Mouse (Mus musculus) kidney, embryonic 15.5 days (tissue): ENCODE data around the gene Cuedc2. TPM values are rescaled to one million over a fixed set of nuclear protein-coding genes. Genes with fewer than 3 reads are reported as not detected.

Source experiments
- ATAC-seq: fragments of 200-750 bp; cut with Nextera tagmentation; replicated peaks from 2 replicates; pipeline ENCODE4 v1.8.0; 2017; ENCODE audit warnings: moderate TSS enrichment; ENCODE audit not compliant: low FRiP score
- H3K27ac ChIP-seq: fragments of 300-500 bp; sonication (generic); 2 replicates; pipeline ENCODE4 v1.5.1; 2015; ENCODE audit warnings: mild to moderate bottlenecking, inconsistent platforms
- H3K27me3 ChIP-seq: fragments of 300-500 bp; sonication (generic); 2 replicates; pipeline ENCODE4 v1.6.1; 2015; ENCODE audit warnings: inconsistent platforms
- H3K36me3 ChIP-seq: fragments of 300-500 bp; sonication (generic); 2 replicates; pipeline ENCODE4 v1.6.1; 2015; ENCODE audit warnings: inconsistent platforms
- H3K4me1 ChIP-seq: fragments of 300-500 bp; sonication (generic); 2 replicates; pipeline ENCODE4 v1.6.1; 2015; ENCODE audit warnings: inconsistent platforms
- H3K4me2 ChIP-seq: fragments of 300-500 bp; sonication (generic); 2 replicates; pipeline ENCODE4 v1.6.1; 2015; ENCODE audit warnings: moderate library complexity, mild to moderate bottlenecking, inconsistent platforms
- H3K4me3 ChIP-seq: fragments of 300-500 bp; sonication (generic); replicated peaks from 2 replicates; pipeline ENCODE4 v1.5.1; 2015; ENCODE audit warnings: mild to moderate bottlenecking, inconsistent platforms
- H3K9ac ChIP-seq: fragments of 300-500 bp; sonication (generic); 2 replicates; pipeline ENCODE4 v1.6.1; 2015; ENCODE audit warnings: mild to moderate bottlenecking, inconsistent platforms
- H3K9me3 ChIP-seq: fragments of 300-500 bp; sonication (generic); replicated peaks from 2 replicates; pipeline ENCODE4 v1.6.1; 2016; ENCODE audit warnings: inconsistent platforms
- WGBS: fragments of 180-500 bp; shearing (Covaris S2); methylation state at CpG from one replicate; pipeline ENCODE4 v1.1.7; 2015; ENCODE audit warnings: mixed read lengths; 5-methylcytosine and 5-hydroxymethylcytosine counted together
- polyA plus RNA-seq: library from polyadenylated mRNA; unstranded; fragments of >200 nt; fragmentation: Nextera tagmentation; extraction: Ambion mirVana; gene quantifications from 2 replicates; pipeline ENCODE4 v1.2.1, GENCODE M21; 2015

The Cuedc2 gene
- polyA plus RNA-seq, 1 experiment from 2014 or later = 177 TPM

DNA sequence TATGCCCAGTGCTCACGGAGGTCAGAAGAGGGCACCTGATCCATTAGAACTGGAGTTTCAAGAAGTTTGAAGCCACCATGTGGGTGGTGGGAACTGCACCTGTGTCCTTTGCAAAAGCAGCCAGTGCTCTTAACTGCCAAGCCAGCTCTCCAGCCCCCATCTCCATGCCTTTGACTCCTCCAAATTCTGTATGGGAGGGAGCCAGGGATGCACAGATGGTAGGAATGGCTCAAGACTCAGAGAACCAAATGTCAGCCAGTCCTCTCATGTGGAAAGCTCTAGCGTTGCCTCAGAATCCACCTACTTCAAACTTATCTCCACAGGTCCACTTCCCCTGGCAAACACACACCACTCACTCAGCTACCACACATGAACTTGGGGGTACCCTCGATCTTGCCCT lies 4.6 kb downstream of the Cuedc2 start:
- Histone ChIP-seq H3K4me1 (peaks cover 32% of the 10 kb centered on the region), H3K9ac (no peak overlapping the region), H3K27ac (no peak overlapping the region), H3K36me3 (peaks cover 24% of the 10 kb centered on the region), H3K4me3 (no peak overlapping the region), H3K4me2 (no peak overlapping the region), H3K27me3 (no peaks in the 10 kb centered on the region), H3K9me3 (no peaks in the 10 kb centered on the region)
- ATAC-seq = no peak
- 85% methylated on average over 3 of the region's 3 CpGs for WGBS

DNA sequence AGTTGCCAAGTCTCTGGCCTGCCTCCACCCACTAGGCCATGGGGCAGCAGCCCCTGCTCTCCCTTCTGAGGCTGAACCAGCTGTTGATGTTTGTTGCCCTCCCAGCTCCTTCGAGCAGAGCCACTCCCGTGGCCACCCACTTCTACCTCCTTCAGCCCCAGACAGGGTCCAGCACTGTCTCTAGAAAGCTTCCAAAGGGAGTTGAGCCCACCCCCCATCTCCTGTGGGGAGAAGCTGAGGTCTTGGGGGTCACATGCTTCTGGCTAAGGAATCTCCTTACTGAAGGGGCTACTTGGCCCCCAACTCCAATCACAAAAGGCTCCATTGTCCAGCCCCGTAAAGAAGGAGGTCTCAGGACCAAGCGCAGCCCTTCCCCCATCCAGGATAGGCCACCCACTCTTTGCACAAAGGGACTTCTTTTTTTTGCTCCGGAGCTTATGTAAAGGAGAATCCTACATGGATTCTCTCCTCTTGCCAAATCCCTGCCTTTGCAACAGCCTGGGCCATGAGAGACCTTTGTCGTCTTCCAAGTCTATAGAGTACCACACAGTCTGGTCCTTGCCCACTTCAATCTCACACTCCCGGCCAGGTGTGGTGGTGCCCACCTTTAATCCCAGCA lies 5.7 kb downstream of the Cuedc2 start:
- H3K36me3 ChIP-seq = peaks cover 24% of the 10 kb centered on the region
- H3K27me3 ChIP-seq = no peaks in the 10 kb centered on the region
- H3K4me2 ChIP-seq = no peak overlapping the region
- H3K27ac ChIP-seq = no peak overlapping the region
- ATAC-seq = no peak
- no peak overlapping the region for H3K4me3 ChIP-seq
- no peaks in the 10 kb centered on the region for H3K9me3 ChIP-seq
- WGBS = 77% methylated on average over 7 of the region's 7 CpGs
- no peak overlapping the region for H3K9ac ChIP-seq
- H3K4me1 ChIP-seq = peaks cover 33% of the 10 kb centered on the region

DNA sequence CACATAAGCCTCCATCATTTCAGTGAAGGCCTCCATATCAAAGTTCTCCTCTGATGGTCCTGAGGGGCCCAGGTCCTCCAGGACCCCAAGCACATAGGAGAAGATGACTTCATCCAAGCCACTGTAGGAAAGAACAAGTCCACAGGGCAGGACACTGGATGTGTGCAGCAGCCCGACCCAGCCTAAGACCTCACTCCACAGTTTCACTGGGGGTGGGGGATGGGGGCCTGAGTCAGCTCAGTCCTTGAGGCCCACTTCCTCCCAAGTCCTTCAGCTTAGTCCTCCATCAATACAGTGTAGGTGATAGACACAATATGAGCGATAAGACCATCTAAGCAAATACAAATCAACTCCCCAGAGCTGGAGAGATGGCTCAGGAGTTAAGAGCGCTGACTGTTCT lies 6.6 kb downstream of the Cuedc2 start:
- Histone ChIP-seq H3K4me3 (no peak overlapping the region), H3K4me2 (no peak overlapping the region), H3K4me1 (peaks cover 33% of the 10 kb centered on the region), H3K9me3 (no peaks in the 10 kb centered on the region), H3K27ac (no peak overlapping the region), H3K9ac (no peak overlapping the region), H3K27me3 (peaks cover 6% of the 10 kb centered on the region), H3K36me3 (peaks cover 24% of the 10 kb centered on the region)
- ATAC-seq = no peak
- 86% methylated on average over 3 of the region's 3 CpGs for WGBS

DNA sequence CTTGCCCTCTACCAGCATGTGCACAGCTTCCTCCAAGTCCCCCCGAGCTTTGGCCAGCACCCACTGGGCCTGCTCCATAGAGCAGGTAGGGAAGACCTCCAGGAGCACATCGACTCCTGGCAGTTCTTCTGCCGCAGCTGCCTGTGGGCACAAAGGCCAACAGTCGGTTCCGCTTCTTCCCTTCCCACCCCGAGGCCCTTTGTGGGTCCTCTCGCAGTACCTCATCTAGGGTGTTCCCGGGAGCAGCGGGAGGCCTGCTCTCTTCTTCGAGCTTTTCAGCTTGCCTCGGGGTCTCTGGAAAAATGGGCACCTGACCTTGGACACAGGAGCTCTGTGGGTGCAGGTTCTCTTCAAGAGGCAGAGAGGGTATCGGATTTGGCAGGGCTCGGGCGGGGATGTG lies 7.2 kb downstream of the Cuedc2 start:
- Histone ChIP-seq H3K4me1 (peaks cover 33% of the 10 kb centered on the region), H3K9ac (no peak overlapping the region), H3K4me3 (no peak overlapping the region), H3K9me3 (no peaks in the 10 kb centered on the region), H3K27ac (no peak overlapping the region), H3K27me3 (peaks cover 12% of the 10 kb centered on the region), H3K4me2 (no peak overlapping the region), H3K36me3 (peaks cover 24% of the 10 kb centered on the region)
- ATAC-seq = no peak
- 91% methylated on average over 14 of the region's 14 CpGs for WGBS

DNA sequence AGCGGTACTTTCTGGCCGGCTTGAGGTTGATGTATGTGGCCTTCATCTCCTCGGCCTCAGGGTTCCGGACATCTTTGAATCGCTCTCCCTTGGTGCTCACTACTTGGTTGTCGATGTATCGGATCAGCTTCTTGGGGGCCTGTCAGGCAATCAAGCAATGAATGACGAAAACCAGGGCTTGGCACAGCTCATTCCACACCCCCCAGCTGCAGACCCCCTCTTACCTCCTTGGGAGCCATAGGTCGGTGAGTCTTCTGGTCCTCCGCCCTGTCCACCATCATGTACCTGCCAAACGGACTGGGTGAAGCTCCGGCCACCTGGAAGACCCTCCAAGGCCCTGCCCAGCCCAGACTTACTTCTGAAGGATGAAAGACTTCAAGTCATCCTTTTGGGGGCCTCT lies 7.8 kb downstream of the Cuedc2 start:
- 90% methylated on average over 12 of the region's 12 CpGs for WGBS
- no peak overlapping the region for H3K4me3 ChIP-seq
- peaks cover 19% of the 10 kb centered on the region for H3K27me3 ChIP-seq
- peaks cover 33% of the 10 kb centered on the region for H3K4me1 ChIP-seq
- ATAC-seq = no peak
- no peak overlapping the region for H3K4me2 ChIP-seq
- H3K36me3 ChIP-seq = peaks cover 24% of the 10 kb centered on the region
- no peak overlapping the region for H3K27ac ChIP-seq
- no peak overlapping the region for H3K9ac ChIP-seq
- no peaks in the 10 kb centered on the region for H3K9me3 ChIP-seq

DNA sequence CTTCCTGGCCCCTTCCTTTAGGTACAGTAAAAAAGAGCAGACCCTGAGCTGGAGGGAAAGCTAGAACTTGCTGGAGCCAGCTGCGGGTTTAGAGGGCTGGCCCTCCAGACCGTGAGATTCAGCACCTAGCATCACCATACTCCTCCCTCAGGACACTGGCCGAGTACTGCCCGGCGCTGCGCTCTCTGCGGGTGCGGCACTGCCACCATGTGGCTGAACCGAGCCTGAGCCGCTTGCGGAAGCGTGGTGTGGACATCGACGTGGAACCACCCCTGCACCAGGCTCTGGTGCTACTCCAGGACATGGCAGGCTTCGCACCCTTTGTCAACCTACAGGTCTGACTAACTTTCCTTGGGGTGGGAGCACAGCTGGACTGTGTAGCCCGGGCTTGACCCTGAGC lies 8.6 kb downstream of the Cuedc2 start:
- Histone ChIP-seq H3K27ac (no peak overlapping the region), H3K4me2 (peak overlapping the region; percentile 86), H3K27me3 (peaks cover 26% of the 10 kb centered on the region), H3K4me3 (peak overlapping the region; percentile 59), H3K36me3 (peaks cover 24% of the 10 kb centered on the region), H3K9me3 (no peaks in the 10 kb centered on the region), H3K9ac (no peak overlapping the region), H3K4me1 (peaks cover 33% of the 10 kb centered on the region)
- 5% methylated on average over 16 of the region's 16 CpGs for WGBS
- ATAC-seq = peak; percentile 66

DNA sequence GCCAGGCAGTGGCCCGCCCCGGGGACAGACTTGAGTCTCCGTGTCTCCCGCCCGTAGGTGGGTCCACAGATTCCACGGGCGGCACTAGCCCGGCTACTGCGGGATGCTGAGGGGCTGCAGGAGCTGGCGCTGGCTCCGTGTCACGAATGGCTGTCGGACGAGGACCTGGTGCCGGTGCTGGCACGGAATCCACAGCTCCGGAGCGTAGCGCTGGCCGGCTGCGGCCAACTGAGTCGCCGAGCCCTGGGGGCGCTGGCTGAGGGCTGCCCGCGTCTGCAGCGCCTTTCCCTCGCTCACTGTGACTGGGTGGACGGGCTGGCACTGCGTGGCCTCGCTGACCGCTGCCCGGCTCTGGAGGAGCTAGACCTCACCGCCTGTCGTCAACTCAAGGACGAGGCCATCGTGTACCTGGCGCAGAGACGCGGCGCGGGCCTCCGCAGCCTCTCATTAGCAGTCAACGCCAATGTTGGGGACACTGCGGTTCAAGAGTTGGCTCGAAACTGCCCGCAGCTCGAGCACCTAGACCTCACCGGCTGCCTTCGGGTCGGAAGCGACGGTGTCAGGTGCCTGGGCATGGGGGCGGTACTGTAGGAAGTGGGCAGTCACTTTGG lies 9.4 kb downstream of the Cuedc2 start:
- H3K27ac ChIP-seq = peak overlapping the region; percentile 89
- WGBS = 1% methylated on average over 54 of the region's 54 CpGs
- peaks cover 34% of the 10 kb centered on the region for H3K27me3 ChIP-seq
- H3K4me3 ChIP-seq = peak overlapping the region; percentile 59
- peaks cover 33% of the 10 kb centered on the region for H3K4me1 ChIP-seq
- no peaks in the 10 kb centered on the region for H3K9me3 ChIP-seq
- peak overlapping the region; percentile 86 for H3K4me2 ChIP-seq
- H3K36me3 ChIP-seq = peaks cover 24% of the 10 kb centered on the region
- ATAC-seq = peak; percentile 11
- H3K9ac ChIP-seq = peak overlapping the region; percentile 50

DNA sequence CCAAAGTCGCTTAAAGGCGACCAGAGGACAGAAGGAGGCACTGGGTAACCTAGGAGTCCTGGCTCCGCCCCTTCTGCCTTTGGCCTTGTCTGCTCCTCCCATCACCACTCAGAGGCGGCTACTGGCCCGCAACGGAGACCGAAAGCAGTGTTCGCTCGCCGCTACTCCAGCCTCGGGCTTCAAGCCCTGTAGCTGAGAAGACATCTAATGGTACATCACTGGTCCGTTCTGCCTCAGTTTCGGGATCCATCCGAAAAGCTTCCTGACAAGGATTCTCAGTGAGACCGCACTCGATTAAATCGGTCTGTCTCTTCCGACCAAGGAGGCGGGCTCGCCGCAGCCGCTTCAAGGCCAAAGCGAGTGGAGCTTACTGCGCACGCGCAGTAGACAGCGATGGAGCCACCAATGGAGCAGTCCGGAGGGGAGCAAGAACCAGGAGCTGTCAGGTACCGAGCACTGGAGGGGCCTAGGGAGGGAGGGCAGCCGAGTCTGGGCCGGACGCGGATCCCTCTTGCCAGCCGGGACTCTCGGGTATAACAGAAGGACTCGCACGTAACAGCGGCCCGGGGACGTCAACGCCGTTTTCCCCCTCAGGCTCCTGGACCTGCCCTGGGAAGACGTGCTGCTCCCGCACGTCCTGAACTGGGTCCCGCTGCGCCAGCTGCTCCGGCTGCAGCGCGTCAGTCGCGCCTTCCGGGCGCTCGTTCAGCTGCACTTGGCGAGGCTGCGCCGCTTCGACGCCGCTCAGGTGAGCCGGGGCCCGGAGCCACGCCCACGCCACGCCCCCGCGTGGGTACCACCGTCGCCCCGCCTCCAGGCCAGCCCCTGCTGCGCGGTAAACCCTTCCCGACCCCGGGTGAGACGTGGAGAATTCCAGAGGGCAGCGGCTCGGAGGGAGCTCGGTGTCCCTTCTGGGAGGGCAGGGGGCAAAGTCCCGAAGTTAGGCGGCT lies 10.1 kb downstream of the Cuedc2 start, which contains the start of gene Fbxl15:
Fbxl15 (plus strand) TSS at position 104 of the 950 bp plus-strand sequence.
- H3K9me3 ChIP-seq = no peaks in the 10 kb centered on the region
- peak within 1 kb of the TSS; percentile 50 for H3K9ac ChIP-seq
- H3K4me1 ChIP-seq = peaks cover 33% of the 10 kb centered on the region
- ATAC-seq = peak; percentile 89
- peaks cover 24% of the 10 kb centered on the region for H3K36me3 ChIP-seq
- under 1% methylated on average over 81 of the region's 81 CpGs for WGBS
- peaks cover 42% of the 10 kb centered on the region for H3K27me3 ChIP-seq
- peak within 1 kb of the TSS; percentile 89 for H3K27ac ChIP-seq
- peak within 1 kb of the TSS; percentile 86 for H3K4me2 ChIP-seq
- peak within 1 kb of the TSS; percentile 59 for H3K4me3 ChIP-seq

DNA sequence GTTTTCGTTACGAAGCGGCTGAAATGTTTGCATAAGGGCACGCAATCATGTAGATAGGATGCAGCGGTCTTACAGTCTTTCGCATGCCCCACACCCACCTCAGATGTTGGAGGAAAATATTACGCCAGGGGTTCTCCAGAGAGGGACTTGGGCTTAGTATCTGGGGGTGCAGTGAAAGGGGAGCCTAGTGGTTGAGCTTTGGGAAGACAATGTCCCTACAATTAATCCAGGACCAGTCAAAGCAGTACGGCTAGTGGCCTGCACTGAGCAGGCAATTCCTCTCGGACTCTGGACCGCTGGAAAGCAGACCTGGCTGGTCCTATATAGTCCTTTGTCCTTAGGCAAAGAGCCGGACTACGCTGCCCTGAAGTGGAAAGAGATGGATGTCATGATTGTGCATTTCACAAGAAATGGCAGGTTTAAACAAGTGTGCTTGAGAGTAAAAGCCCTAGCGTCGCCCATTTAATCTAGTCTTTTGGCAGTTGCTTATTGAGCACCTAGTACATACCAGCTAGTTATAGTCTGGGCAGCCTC lies 10.9 kb downstream of the Cuedc2 start:
- Histone ChIP-seq H3K4me1 (peaks cover 33% of the 10 kb centered on the region), H3K9ac (peak overlapping the region; percentile 50; the same call in 1 of the 2 replicates), H3K4me2 (peak overlapping the region; percentile 86), H3K9me3 (no peaks in the 10 kb centered on the region), H3K27ac (peak overlapping the region; percentile 89), H3K27me3 (peaks cover 50% of the 10 kb centered on the region), H3K36me3 (peaks cover 21% of the 10 kb centered on the region), H3K4me3 (peak overlapping the region; percentile 59)
- WGBS = 37% methylated on average over 14 of the region's 14 CpGs
- no peak for ATAC-seq

DNA sequence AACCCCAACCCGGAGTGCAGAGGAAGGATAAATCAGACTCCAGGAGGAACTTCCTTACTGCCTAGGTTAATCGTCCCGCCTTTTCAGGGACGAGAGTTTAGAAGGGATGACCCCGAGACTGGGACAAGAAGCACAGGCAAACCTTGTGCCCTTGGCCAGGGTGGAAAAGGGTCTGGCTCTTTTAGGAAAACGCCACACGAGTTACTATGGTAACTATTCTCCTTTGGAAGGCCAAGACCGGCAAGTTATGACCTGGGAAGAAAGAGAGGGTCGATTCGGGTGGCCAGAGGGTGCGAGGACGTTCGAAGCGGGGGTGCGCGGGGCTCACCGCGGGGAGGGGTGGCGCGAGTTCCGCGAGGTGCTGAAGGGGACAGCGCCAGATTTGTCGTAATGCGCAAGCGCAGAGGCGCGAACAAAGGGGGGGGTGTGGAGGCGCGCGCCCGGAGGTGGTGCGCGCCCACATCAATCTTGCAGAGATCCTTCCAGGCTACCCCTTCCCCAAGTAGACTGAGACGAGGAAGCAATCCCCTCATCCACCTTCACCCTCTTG lies 11.7 kb downstream of the Cuedc2 start, which contains the start of gene Psd:
Psd (minus strand) TSS at position 401 of the 550 bp plus-strand sequence.
- H3K4me2 ChIP-seq = peak within 1 kb of the TSS; percentile 86
- no peaks in the 10 kb centered on the region for H3K9me3 ChIP-seq
- peaks cover 57% of the 10 kb centered on the region for H3K27me3 ChIP-seq
- peak within 1 kb of the TSS; percentile 89 for H3K27ac ChIP-seq
- peak within 1 kb of the TSS; percentile 59 for H3K4me3 ChIP-seq
- ATAC-seq = no peak
- H3K36me3 ChIP-seq = peaks cover 17% of the 10 kb centered on the region
- H3K4me1 ChIP-seq = peaks cover 34% of the 10 kb centered on the region
- H3K9ac ChIP-seq = peak within 1 kb of the TSS; percentile 50
- WGBS = 1% methylated on average over 35 of the region's 35 CpGs

DNA sequence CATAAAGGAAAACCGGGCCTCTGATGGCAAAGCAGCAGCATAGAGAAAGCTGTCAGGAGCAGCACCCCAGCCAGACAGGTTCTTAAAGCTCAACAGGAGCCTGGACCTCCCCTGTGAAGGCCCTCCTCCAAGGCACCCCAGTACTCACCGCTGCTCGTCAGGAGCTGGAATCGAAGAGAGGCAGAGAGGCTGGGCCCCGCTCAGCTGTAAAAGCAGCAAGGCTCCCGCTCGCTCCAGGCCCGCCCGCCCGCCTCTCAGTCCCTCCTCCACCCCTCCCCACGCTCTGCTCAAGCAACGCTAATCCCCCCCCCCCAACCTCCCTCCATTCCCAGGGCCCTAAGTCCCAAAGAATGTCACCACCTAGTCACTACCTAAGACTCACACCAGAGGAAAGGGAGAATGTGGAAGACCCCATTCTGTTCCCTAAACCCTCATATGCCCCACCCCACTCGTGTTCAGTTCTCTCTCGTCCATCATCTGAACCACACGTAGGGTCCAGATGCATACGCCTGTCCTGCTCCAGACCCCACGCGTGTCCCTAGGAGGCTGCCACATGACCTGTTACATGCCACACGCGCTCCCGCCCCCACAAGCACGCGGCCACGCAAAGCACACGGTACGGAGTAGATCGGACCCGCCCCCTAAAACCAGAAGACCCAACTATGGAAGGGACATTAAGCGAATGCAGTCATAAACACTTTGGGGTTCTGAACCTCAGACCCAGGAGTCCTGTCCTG lies 12.3 kb downstream of the Cuedc2 start:
- Histone ChIP-seq H3K9me3 (no peaks in the 10 kb centered on the region), H3K27ac (no peak overlapping the region), H3K27me3 (peaks cover 64% of the 10 kb centered on the region), H3K4me1 (peaks cover 39% of the 10 kb centered on the region), H3K9ac (no peak overlapping the region), H3K4me3 (peak overlapping the region; percentile 59; the same call in 1 of the 2 replicates), H3K36me3 (peaks cover 11% of the 10 kb centered on the region), H3K4me2 (peak overlapping the region; percentile 86; the same call in 1 of the 2 replicates)
- ATAC-seq = no peak
- 4% methylated on average over 29 of the region's 29 CpGs for WGBS
